Mouse (Mus musculus) lung, postnatal 36 days (tissue): Measurements from ENCODE around the gene Larp1b.

Source experiments
- DNase-seq: peaks from one replicate; pipeline ENCODE4 v3.0.0; 2022; ENCODE audit warnings: mixed read lengths

Larp1b gene

GRCm38 (mm10) chr3:41030705-41031104, 81.1 kb downstream of the Larp1b start:
- DNase-seq: no peak

DNA sequence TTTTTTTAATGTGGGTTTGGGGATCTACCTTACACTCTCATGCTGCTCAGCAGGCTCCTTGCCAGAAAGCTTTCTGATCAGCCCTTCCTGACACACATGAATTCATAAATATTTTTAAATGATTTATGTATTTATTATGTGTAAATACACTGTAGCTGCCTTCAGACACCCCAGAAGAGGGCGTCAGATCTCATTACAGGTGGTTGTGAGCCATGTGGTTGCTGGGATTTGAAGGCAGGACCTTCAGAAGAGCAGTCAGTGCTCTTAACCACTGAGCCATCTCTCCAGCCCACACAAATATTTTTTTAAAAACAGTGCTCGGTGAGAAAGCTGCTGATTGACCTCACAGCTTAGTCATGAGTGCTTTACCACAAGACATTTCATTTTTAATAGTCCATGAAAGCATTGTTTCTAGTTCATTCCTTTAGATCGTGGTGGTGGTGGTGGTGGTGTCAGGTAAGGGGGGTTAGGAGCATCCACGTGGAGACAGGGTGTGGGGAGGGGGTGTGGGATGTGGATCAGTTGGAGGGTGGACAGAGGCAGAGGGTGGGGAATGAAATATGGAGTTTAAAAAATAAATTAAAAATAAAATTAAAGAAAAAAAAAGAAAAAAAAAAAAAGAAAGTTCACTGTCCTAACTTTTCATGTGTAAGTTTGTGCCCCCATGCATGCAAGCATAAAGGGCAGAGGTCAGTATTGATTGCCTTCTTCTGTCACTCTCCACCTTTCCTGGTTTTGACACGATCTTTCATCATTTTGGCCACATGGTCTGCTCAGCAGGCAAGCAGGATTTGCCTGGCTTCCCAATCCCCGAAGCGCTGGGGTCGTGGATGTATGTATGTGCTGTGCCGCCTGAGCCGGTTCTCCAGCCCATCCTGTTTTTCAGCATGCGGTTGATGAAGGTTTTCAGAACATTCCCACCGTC, 81.9 kb downstream of the Larp1b start:
- DNase-seq: no peak

DNA sequence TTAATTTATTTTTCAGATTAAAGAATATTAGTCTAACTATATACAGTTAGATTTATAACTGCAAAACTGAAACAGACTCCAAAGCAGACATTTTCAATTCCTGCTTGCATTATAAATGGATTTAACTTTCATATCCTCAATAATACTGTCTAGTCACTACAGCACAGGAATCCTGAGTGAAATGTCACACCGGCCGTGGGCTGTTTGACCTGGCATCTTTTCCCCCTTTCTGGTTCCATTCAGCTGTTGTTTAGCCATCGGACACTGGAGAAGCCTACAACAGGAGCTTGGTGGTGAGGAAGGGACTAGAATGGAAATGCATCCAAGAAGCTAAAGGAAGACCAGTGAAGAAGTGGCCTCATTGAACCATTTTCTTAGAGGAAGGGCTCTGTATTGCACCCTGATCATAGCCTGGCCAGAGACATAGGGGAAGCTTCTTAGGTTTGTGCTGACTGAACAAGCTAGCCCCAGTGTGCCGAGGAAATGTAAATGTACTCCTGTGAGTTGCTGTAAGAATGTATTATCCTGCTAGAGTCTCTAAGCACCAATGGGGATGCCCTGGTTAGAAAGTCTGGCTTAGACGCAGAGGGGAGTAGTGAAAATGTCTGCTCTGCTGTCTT, 88.8 kb downstream of the Larp1b start:
- DNase-seq: no peak

GRCm38 (mm10) chr3:41041241-41041640, 91.6 kb downstream of the Larp1b start:
- no peak for DNase-seq

DNA sequence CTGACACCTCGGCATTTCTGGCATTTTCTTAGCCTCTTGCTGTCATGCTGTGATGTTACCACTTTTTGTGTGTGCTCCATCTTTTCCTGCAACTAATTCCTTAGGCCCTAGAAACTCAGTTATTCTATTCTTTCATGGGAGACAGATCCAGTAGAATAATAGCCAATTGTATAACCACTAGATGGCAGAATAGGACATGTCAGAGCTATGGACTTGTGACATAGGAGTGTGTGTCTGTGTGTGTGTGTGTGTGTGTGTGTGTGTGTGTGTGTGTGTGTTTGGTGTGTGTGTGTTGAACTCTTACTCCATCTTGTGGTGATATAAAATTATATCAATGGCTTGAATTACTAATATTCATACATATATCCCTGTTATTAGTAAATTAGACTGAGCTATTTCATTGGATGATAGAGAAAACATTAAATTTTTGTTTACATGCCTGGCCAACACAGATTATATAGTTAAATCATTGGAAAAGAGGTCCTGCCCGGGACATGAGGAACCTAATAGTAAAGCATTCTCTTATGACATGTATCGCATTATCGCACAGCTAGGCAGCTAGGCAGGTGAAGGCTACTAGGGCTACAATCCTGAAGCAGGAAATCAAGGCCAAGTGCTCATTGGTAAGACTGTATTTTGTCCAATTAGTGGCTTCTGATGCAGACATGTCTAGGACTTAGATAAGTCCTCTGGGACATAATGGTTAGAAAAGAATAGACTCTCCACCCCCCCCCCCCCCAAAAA, 92.7 kb downstream of the Larp1b start:
- DNase-seq: peak; percentile 64

DNA sequence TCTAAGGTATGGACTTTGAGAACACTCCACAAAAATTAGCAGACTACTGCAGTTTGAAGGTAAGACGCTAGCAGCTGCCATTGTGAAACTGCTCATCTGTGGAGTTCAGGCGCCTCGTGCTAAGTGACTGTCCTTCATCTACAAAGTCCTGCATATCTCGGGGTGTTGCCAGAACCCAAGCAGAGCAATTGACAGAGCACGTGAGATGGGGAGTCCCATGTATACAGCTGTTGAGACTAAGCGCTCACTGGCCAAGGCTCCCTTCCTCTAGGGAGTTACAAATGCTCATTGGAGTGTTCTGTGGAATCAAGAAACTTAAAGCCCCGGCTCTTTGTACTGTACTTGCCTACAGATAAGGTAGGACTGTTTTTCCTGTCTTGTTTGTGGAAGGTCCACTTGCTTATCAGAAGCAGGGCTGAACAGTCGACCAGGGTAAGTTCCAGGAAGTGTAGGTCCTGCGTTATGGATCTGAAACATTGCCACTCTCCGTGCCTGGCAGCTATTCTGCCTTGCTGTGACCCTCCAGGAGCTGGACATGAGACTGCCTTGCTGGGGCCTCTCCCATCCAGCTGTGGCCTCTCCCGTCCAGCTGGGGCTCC, 94.2 kb downstream of the Larp1b start:
- DNase-seq: no peak

GRCm38 (mm10) chr3:41047838-41048237, 98.2 kb downstream of the Larp1b start:
- no peak for DNase-seq

DNA sequence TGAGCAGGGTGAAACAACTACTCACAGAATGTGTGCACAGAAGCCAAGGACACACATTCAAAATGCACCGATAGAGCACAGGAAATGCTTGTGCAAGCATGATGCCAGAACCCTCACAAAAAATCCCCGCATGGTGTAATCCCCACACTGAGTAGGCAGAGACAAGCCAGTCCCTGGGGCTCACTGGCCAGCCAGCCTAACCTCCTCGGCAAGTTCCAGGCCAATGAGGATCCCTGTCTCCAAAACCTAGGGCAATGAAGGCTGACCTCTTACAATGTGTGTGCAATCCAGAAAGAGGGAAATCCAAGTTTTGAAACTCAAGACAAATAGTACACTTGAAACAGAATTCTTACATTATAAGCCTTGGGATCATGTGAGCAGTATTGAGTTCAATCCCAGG, 103.7 kb downstream of the Larp1b start:
- no peak for DNase-seq

DNA sequence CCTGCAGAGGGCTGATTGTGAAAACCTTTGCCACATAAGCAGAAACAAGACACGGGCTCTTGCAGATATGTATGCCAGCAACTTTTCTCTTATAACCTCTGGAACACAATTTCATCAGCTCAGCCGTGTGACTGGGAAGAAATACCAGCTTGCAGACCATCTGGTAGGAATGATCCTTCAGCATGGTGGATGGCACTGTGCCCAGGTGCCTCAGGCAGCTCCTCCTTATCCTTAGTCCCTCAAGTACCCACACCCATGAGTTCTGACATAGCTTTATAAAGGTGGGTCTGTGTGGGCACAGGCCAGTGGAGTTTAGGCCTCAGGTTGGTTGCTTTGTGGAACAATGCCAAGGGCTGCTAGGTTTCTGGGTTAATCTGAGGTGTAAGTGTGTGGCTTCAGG, 108.8 kb downstream of the Larp1b start:
- DNase-seq: peak; percentile 26

GRCm38 (mm10) chr3:41059249-41059648, 109.6 kb downstream of the Larp1b start:
- DNase-seq: no peak

DNA sequence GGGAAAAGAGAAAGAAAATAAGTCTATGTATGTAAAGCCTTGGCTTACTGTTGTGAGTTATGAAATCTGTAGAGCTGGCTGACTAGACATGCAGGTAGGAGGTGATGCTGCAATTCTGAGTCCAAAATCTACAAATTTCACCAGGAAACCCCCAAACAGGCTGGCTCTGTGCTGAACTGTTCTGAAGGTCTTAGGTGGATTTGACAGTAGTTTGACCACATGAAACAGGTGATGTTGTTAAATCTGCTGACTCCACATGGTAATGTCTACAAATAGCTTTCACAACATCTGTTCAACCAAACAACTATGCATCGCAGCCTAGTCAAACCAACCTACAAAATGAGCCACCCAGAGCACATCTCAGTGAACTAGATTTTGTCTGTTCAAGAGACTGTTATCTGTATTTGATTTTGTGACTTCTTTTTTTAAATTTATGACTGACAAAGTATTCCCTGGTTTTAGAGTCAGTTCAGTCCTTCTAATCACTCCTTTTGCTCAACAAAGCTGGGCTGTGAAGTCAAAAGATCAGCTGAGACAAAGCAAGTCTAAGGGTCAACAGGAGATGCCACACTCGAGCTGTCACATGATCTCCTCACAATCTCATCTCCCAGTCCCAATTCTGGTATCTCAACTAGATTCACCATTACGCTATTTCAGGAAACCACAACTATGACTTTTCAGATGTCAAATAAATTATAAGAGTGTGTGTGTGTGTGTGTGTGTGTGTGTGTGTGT, 112.4 kb downstream of the Larp1b start:
- DNase-seq: no peak

DNA sequence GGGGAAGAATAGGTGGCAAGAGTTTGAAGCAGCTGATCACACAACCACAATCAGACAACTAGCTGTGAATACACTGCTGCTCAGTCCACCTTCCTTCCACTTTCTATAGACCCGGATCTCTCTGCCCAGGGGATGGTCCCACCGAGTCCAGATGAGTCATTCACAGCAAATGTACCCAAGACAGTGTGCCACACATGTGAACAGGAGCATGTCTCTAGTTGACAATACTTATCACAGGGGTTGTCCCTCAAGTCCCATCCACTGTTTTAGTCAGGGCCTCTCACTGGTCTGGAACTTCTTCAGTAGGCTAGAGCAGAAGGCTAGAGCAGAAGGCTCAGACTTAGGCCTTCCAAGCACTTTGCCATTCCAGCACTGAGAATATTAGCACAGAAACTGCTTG, 113.1 kb downstream of the Larp1b start:
- no peak for DNase-seq

GRCm38 (mm10) chr3:41065320-41065719, 115.7 kb downstream of the Larp1b start:
- DNase-seq: no peak

- no peak for DNase-seq
Observed at GRCm38 (mm10) chr3:41070519-41070918, 120.9 kb downstream of the Larp1b start.

- DNase-seq: no peak
Observed at GRCm38 (mm10) chr3:41075376-41075775, 125.7 kb downstream of the Larp1b start.

- no peak for DNase-seq
Observed at GRCm38 (mm10) chr3:41078673-41079072, 129.0 kb downstream of the Larp1b start.

DNA sequence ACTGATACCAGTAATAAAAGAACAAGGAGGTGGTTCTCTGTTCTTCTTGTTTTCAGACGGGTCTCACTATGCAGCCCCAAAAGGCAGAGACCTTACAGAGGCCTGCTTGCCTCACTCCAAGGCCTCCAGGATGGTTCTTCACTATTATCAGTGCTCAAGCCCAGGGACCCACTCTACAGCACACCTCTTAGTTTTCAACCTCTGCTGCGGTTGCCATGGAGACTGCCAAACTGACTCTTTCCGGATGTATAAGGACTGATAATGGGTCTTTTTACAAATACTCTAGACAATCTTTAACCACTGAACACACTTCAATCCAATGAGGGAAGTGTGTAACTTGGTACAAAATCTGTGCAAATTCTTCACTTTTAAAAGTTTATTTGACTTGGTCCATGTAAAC, 131.1 kb downstream of the Larp1b start:
- peak; percentile 36 for DNase-seq

- DNase-seq: peak; percentile 32
Observed at GRCm38 (mm10) chr3:41081474-41082301, 132.1 kb downstream of the Larp1b start.

DNA sequence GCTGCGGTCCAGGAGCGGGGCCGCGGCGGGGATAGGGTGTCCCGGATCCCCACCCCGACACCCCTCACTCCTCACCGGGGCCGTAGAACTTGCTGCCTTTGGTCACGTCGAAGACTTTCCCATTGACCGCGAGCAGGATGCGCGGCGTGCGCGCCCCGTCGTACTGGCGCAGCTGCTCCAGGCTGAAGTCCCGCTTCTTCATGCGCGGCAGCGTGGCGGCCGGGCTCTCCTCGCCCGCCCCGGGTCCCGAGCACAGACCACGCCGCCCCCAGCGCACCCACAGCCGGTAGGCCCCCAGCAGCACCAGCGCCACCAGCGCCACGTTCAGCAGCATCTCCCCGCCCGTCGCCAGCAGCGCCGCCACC, 132.9 kb downstream of the Larp1b start:
- peak; percentile 21 for DNase-seq

DNA sequence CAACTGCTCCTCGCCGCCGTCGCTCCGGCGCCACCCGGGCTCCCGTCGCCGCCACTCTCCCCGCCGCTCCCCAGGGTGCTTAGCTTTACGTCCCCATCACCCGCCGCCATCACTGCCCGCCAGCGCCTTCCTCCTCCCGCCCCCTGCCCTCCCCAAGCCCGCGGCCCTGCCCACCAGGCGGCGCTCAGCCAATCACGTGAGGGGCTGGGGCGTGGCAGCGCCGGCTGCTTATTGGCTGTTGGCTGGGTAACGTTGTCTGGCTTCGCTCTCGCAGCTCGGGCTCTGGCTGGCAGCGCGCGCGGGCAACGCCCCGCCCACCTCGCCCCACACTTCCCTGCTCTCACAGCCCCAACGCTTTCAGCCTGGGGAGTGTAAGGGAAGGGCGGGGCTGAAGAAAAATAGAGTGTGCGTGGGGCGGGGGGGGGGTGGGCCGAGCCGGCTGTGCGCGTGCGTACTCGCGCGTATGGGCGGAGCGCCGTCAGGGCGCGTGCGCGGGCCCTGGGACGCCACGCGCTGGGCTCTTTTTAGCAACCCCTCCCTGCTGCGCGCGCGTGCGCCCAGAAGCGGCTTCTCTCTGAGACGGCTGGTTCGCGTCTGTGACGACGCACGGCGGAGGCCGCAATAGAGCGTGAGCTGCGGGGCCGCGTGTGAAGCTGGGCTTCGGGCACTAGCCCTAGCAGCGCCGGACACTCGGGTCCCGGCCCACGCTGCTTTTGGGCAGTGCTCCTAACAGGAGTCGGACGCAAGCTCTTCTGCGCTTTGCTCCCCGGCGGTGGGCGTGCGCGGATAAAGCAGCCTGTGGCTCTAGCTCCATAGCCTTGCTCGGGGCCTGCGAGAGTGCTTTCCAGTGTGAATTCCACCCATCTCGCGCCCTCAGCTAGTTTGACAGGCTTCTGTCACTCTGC, 133.5 kb downstream of the Larp1b start, which contains the start of gene Pgrmc2:
Pgrmc2 (minus strand) TSS at position 162 of the 905 bp plus-strand sequence.
- DNase-seq: peak; percentile 99

DNA sequence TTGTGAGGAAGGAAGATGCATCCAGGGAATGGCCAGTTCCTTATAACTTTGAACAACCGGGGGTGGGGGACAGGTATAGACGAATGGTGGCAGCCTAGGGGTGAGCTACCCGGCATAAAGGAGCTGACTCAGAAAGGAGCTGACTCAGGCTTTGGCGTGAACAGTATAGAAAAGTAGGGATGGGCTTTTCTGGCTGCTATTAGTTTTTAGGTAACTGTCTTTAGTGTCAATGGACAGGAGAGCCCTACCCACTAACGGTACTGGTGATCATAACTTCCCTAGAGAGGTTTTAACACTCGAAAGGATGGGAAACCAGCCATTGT, 134.1 kb downstream of the Larp1b start:
- DNase-seq: no peak
